Mouse (Mus musculus) neural tube, embryonic 11.5 days (tissue): ENCODE results near the gene Gpd1. TPM values are rescaled to one million over a fixed set of nuclear protein-coding genes. Genes with fewer than 3 reads are reported as not detected.
A peak's percentile ranks its signal among the peaks of the same experiment; 100 is the strongest.

ENCODE experiments used
- ATAC-seq: fragments of 200-750 bp; cut with Nextera tagmentation; 2 replicates; pipeline ENCODE4 v1.8.0; 2017; ENCODE audit warnings: moderate number of reproducible peaks, mild to moderate bottlenecking, moderate TSS enrichment, moderate library complexity; ENCODE audit not compliant: insufficient read depth, low FRiP score, low TSS enrichment
- DNase-seq: peaks from one replicate; pipeline ENCODE4 v3.0.0-alpha.2; 2015; ENCODE audit warnings: low spot score
- H3K27ac ChIP-seq: fragments of 300-500 bp; sonication (generic); 2 replicates; pipeline ENCODE4 v1.5.1; 2014; ENCODE audit warnings: low read depth, mild to moderate bottlenecking, low read length
- H3K27me3 ChIP-seq: fragments of 300-500 bp; sonication (generic); 2 replicates; pipeline ENCODE4 v1.6.1; 2014; ENCODE audit warnings: mild to moderate bottlenecking, low read length, mixed read lengths; ENCODE audit not compliant: control insufficient read depth, insufficient read depth
- H3K36me3 ChIP-seq: fragments of 300-500 bp; sonication (generic); 2 replicates; pipeline ENCODE4 v1.6.1; 2014; ENCODE audit warnings: mild to moderate bottlenecking, low read length, moderate library complexity, mixed read lengths; ENCODE audit not compliant: control insufficient read depth, insufficient read depth
- H3K4me1 ChIP-seq: fragments of 300-500 bp; sonication (generic); 2 replicates; pipeline ENCODE4 v1.6.1; 2014; ENCODE audit warnings: low read length, mixed read lengths; ENCODE audit not compliant: control insufficient read depth, insufficient read depth
- H3K4me2 ChIP-seq: fragments of 300-500 bp; sonication (generic); 2 replicates; pipeline ENCODE4 v1.6.1; 2014; ENCODE audit warnings: low read depth, mild to moderate bottlenecking, moderate library complexity
- H3K4me3 ChIP-seq: fragments of 300-500 bp; sonication (generic); 2 replicates; pipeline ENCODE4 v1.5.1; 2014; ENCODE audit warnings: low read depth, low read length
- H3K9ac ChIP-seq: fragments of 300-500 bp; sonication (generic); 2 replicates; pipeline ENCODE4 v1.6.1; 2014; ENCODE audit warnings: mild to moderate bottlenecking, low read length
- H3K9me3 ChIP-seq: fragments of 300-500 bp; sonication (generic); 2 replicates; pipeline ENCODE4 v1.6.1; 2016; ENCODE audit warnings: low read length; ENCODE audit not compliant: control insufficient read depth
- WGBS: fragments of 180-500 bp; shearing (Covaris S2); extraction: QIAGEN DNeasy Blood & Tissue Kit; methylation state at CpG from one replicate; pipeline ENCODE4 v1.1.7; 2014; 5-methylcytosine and 5-hydroxymethylcytosine counted together
- polyA plus RNA-seq: library from polyadenylated mRNA; unstranded; fragments of >200 nt; fragmentation: Nextera tagmentation; extraction: Ambion mirVana; gene quantifications from 2 replicates; pipeline ENCODE4 v1.2.1, GENCODE M21; 2014

The Gpd1 gene
- polyA plus RNA-seq, 1 experiment from 2014 or later = 0.33 TPM

GRCm38 (mm10) chr15:99714858-99715257, 2.5 kb upstream of the Gpd1 start:
- no peak overlapping the region for H3K27ac ChIP-seq
- H3K4me1 ChIP-seq = peaks cover 5% of the 10 kb centered on the region; the same call in 1 of the 2 replicates
- DNase-seq = peak; percentile 78
- H3K4me2 ChIP-seq = no peak overlapping the region
- no peaks in the 10 kb centered on the region for H3K27me3 ChIP-seq
- H3K9me3 ChIP-seq = no peaks in the 10 kb centered on the region
- peak; percentile 17; the same call in 1 of the 2 replicates for ATAC-seq
- WGBS = 62% methylated on average over 7 of the region's 7 CpGs
- H3K4me3 ChIP-seq = no peak overlapping the region
- no peak overlapping the region for H3K9ac ChIP-seq
- peaks cover 30% of the 10 kb centered on the region for H3K36me3 ChIP-seq

GRCm38 (mm10) chr15:99715361-99715865, 1.9 kb upstream of the Gpd1 start:
- no peaks in the 10 kb centered on the region for H3K27me3 ChIP-seq
- no peak overlapping the region for H3K4me2 ChIP-seq
- no peaks in the 10 kb centered on the region for H3K9me3 ChIP-seq
- no peak overlapping the region for H3K27ac ChIP-seq
- no peak overlapping the region for H3K4me3 ChIP-seq
- H3K9ac ChIP-seq = no peak overlapping the region
- H3K4me1 ChIP-seq = peaks cover 5% of the 10 kb centered on the region; the same call in 1 of the 2 replicates
- DNase-seq = no peak
- H3K36me3 ChIP-seq = peaks cover 25% of the 10 kb centered on the region
- no peak for ATAC-seq
- 87% methylated on average over 13 of the region's 13 CpGs for WGBS

GRCm38 (mm10) chr15:99715982-99716746, 1.2 kb upstream of the Gpd1 start:
- Histone ChIP-seq H3K27ac (no peak overlapping the region), H3K4me3 (no peak overlapping the region), H3K4me2 (no peak overlapping the region), H3K27me3 (no peaks in the 10 kb centered on the region), H3K4me1 (peaks cover 5% of the 10 kb centered on the region; the same call in 1 of the 2 replicates), H3K36me3 (peaks cover 23% of the 10 kb centered on the region), H3K9ac (no peak overlapping the region), H3K9me3 (no peaks in the 10 kb centered on the region)
- WGBS = 78% methylated on average over 11 of the region's 11 CpGs
- DNase-seq (no peak), ATAC-seq (no peak)

- DNase-seq (no peak), ATAC-seq (no peak)
- 94% methylated on average over 12 of the region's 12 CpGs for WGBS
- Histone ChIP-seq H3K27me3 (no peaks in the 10 kb centered on the region), H3K27ac (no peak overlapping the region), H3K4me2 (no peak overlapping the region), H3K9ac (no peak overlapping the region), H3K4me3 (no peak overlapping the region), H3K9me3 (no peaks in the 10 kb centered on the region), H3K4me1 (peaks cover 5% of the 10 kb centered on the region; the same call in 1 of the 2 replicates), H3K36me3 (peaks cover 19% of the 10 kb centered on the region)
Measured at GRCm38 (mm10) chr15:99716814-99717213, 501 bp upstream of the Gpd1 start.

GRCm38 (mm10) chr15:99718461-99719021, 1.2 kb downstream of the Gpd1 start:
- ATAC-seq (no peak), DNase-seq (no peak)
- Histone ChIP-seq H3K4me3 (no peak overlapping the region), H3K36me3 (peaks cover 7% of the 10 kb centered on the region), H3K4me2 (no peak overlapping the region), H3K9me3 (no peaks in the 10 kb centered on the region), H3K27me3 (no peaks in the 10 kb centered on the region), H3K27ac (no peak overlapping the region), H3K9ac (no peak overlapping the region), H3K4me1 (peaks cover 8% of the 10 kb centered on the region)
- WGBS = 88% methylated on average over 9 of the region's 9 CpGs

GRCm38 (mm10) chr15:99719865-99720264, 2.5 kb downstream of the Gpd1 start:
- H3K27ac ChIP-seq = no peak overlapping the region
- no peak overlapping the region for H3K9ac ChIP-seq
- WGBS = 78% methylated on average over 8 of the region's 8 CpGs
- no peaks in the 10 kb centered on the region for H3K9me3 ChIP-seq
- no peaks in the 10 kb centered on the region for H3K27me3 ChIP-seq
- no peak overlapping the region for H3K4me3 ChIP-seq
- ATAC-seq (no peak), DNase-seq (no peak)
- peaks cover 3% of the 10 kb centered on the region for H3K36me3 ChIP-seq
- H3K4me2 ChIP-seq = no peak overlapping the region
- peaks cover 17% of the 10 kb centered on the region for H3K4me1 ChIP-seq

- DNase-seq = no peak
- Histone ChIP-seq H3K27me3 (no peaks in the 10 kb centered on the region), H3K36me3 (peaks cover 3% of the 10 kb centered on the region), H3K9me3 (no peaks in the 10 kb centered on the region), H3K27ac (no peak overlapping the region), H3K4me2 (no peak overlapping the region), H3K9ac (no peak overlapping the region), H3K4me3 (no peak overlapping the region), H3K4me1 (peaks cover 17% of the 10 kb centered on the region)
- no peak for ATAC-seq
- WGBS = 86% methylated on average over 25 of the region's 25 CpGs
Measured at GRCm38 (mm10) chr15:99721921-99722743, 4.8 kb downstream of the Gpd1 start.

GRCm38 (mm10) chr15:99723120-99723514, 5.8 kb downstream of the Gpd1 start:
- Histone ChIP-seq H3K27me3 (no peaks in the 10 kb centered on the region), H3K27ac (0 out of 2 replicates have a peak overlapping the region, but pooled peaks have one; percentile 53), H3K9me3 (no peaks in the 10 kb centered on the region), H3K4me2 (no peak overlapping the region), H3K9ac (no peak overlapping the region), H3K4me1 (peaks cover 17% of the 10 kb centered on the region), H3K36me3 (peaks cover 8% of the 10 kb centered on the region), H3K4me3 (no peak overlapping the region)
- ATAC-seq (no peak), DNase-seq (no peak)
- 68% methylated on average over 10 of the region's 10 CpGs for WGBS
